Mouse (Mus musculus) E14TG2a.4 (cell line): Measurements from ENCODE around the gene Grhl3.

Experiments
- CTCF ChIP-seq: conservative IDR thresholded peaks from 2 replicates; pipeline ENCODE4 v1.5.1; 2014; ENCODE audit warnings: low read length
- NANOG ChIP-seq: IDR thresholded peaks from 2 replicates; pipeline ENCODE4 v1.6.1; 2014; ENCODE audit warnings: borderline replicate concordance, low read length, mixed read lengths
- POU5F1 ChIP-seq: IDR thresholded peaks from 2 replicates; pipeline ENCODE4 v1.6.1; 2014; ENCODE audit warnings: low read length, borderline replicate concordance

- TF ChIP-seq CTCF: no peak
- no peak for TF ChIP-seq NANOG
- TF ChIP-seq POU5F1: no peak
These were observed 24.1 kb downstream of the Grhl3 start for GRCm38 (mm10) chr4:135549323-135549722.
